Mouse (Mus musculus) limb, embryonic 11.5 days (tissue): ENCODE results near the gene Sspo. TPM values are rescaled to one million over a fixed set of nuclear protein-coding genes. Genes with fewer than 3 reads are reported as not detected.

ENCODE experiments used
- ATAC-seq: fragments of 200-750 bp; cut with Nextera tagmentation; 2 replicates; pipeline ENCODE4 v1.8.0; 2017; ENCODE audit warnings: low read depth; ENCODE audit not compliant: insufficient number of reproducible peaks, low FRiP score, low TSS enrichment
- DNase-seq: peaks from one replicate; pipeline ENCODE4 v3.0.0-alpha.2; 2015; ENCODE audit warnings: low spot score
- H3K27ac ChIP-seq: fragments of 300-500 bp; sonication (generic); replicated peaks from 2 replicates; pipeline ENCODE4 v1.5.1; 2014; ENCODE audit warnings: low read depth, mild to moderate bottlenecking, low read length
- H3K27me3 ChIP-seq: fragments of 300-500 bp; sonication (generic); 2 replicates; pipeline ENCODE4 v1.6.1; 2014; ENCODE audit warnings: mild to moderate bottlenecking, low read length, mixed read lengths; ENCODE audit not compliant: control insufficient read depth, insufficient read depth
- H3K36me3 ChIP-seq: fragments of 300-500 bp; sonication (generic); 2 replicates; pipeline ENCODE4 v1.6.1; 2014; ENCODE audit warnings: mild to moderate bottlenecking, low read length, moderate library complexity, mixed read lengths; ENCODE audit not compliant: control insufficient read depth, insufficient read depth
- H3K4me1 ChIP-seq: fragments of 300-500 bp; sonication (generic); 2 replicates; pipeline ENCODE4 v1.6.1; 2014; ENCODE audit warnings: low read length, mixed read lengths; ENCODE audit not compliant: control insufficient read depth, insufficient read depth
- H3K4me2 ChIP-seq: fragments of 300-500 bp; sonication (generic); 2 replicates; pipeline ENCODE4 v1.6.1; 2014; ENCODE audit warnings: low read depth, mild to moderate bottlenecking, moderate library complexity; ENCODE audit not compliant: severe bottlenecking
- H3K4me3 ChIP-seq: fragments of 300-500 bp; sonication (generic); 2 replicates; pipeline ENCODE4 v1.5.1; 2014; ENCODE audit warnings: low read depth, low read length
- H3K9ac ChIP-seq: fragments of 300-500 bp; sonication (generic); 2 replicates; pipeline ENCODE4 v1.6.1; 2014; ENCODE audit warnings: mild to moderate bottlenecking, low read length
- H3K9me3 ChIP-seq: fragments of 300-500 bp; sonication (generic); 2 replicates; pipeline ENCODE4 v1.6.1; 2016; ENCODE audit warnings: low read length; ENCODE audit not compliant: control insufficient read depth
- WGBS: fragments of 180-500 bp; shearing (Covaris S2); extraction: QIAGEN DNeasy Blood & Tissue Kit; methylation state at CpG from one replicate; pipeline ENCODE4 v1.1.7; 2014; 5-methylcytosine and 5-hydroxymethylcytosine counted together
- polyA plus RNA-seq: library from polyadenylated mRNA; unstranded; fragments of >200 nt; fragmentation: Nextera tagmentation; extraction: Ambion mirVana; gene quantifications from 2 replicates; pipeline ENCODE4 v1.2.1, GENCODE M21; 2014

Gene Sspo
- polyA plus RNA-seq, 1 experiment from 2014 or later: 0.23 TPM

DNA sequence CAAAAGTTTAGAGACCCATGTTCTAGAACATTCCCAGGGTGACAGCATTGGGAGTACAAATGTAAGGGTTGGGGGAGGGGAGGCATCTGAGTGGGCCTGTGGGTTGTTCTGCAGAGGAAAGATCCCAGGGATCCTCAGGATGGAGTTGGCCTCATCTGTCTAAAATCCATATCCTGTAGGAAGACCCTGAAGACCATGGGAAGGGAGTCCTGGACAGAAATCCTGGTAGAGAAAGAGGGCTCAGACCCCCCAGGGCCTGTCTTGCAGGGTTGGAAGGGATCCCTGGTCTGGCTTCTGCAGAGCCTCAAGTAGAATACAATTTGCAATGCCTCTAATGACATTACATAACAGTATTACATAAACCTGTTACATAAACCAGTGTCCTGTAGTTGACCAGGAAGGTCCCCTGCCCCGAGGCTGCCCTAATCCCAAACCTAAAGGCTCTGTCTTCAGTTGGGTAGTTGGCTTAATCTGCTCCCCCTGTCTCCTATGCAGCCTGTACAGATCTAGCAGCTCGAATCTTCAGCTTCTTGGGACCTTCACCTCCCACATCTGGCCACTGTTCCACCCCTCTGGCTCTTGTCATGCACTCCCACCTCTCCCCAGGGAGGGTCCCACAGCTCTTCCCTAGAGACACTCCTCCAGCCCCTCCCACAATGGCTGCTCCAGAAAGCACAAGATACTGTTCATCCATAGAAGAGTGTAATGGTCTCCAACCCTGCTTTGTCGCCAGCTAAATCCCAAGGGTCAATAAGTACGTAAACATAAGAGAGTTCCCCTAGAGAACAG lies 19.1 kb upstream of the Sspo start:
- Histone ChIP-seq H3K27ac (no peak overlapping the region), H3K4me1 (no peaks in the 10 kb centered on the region; the same call in 1 of the 2 replicates), H3K4me3 (no peak overlapping the region), H3K27me3 (no peaks in the 10 kb centered on the region), H3K9me3 (no peaks in the 10 kb centered on the region), H3K36me3 (no peaks in the 10 kb centered on the region), H3K9ac (no peak overlapping the region), H3K4me2 (no peak overlapping the region)
- WGBS: 71% methylated on average over 4 of the region's 4 CpGs
- ATAC-seq (no peak), DNase-seq (no peak)

GRCm38 (mm10) chr6:48430748-48431147 lies 17.3 kb upstream of the Sspo start:
- H3K4me3 ChIP-seq: no peak overlapping the region
- H3K27me3 ChIP-seq: no peaks in the 10 kb centered on the region
- ATAC-seq: no peak
- no peaks in the 10 kb centered on the region for H3K9me3 ChIP-seq
- DNase-seq: no peak
- H3K4me1 ChIP-seq: no peaks in the 10 kb centered on the region; the same call in 1 of the 2 replicates
- 73% methylated on average over 5 of the region's 5 CpGs for WGBS
- H3K9ac ChIP-seq: no peak overlapping the region
- H3K36me3 ChIP-seq: no peaks in the 10 kb centered on the region
- H3K27ac ChIP-seq: no peak overlapping the region
- no peak overlapping the region for H3K4me2 ChIP-seq

- H3K4me2 ChIP-seq: no peak overlapping the region
- H3K36me3 ChIP-seq: no peaks in the 10 kb centered on the region
- peaks cover 3% of the 10 kb centered on the region for H3K4me1 ChIP-seq
- no peak for ATAC-seq
- no peaks in the 10 kb centered on the region for H3K9me3 ChIP-seq
- DNase-seq: no peak
- no peak overlapping the region for H3K4me3 ChIP-seq
- 73% methylated on average over 12 of the region's 12 CpGs for WGBS
- H3K9ac ChIP-seq: no peak overlapping the region
- peaks cover 7% of the 10 kb centered on the region for H3K27me3 ChIP-seq
- no peak overlapping the region for H3K27ac ChIP-seq
Observed at GRCm38 (mm10) chr6:48432893-48433816, 14.9 kb upstream of the Sspo start.

- Histone ChIP-seq H3K27ac (no peak overlapping the region), H3K9ac (no peak overlapping the region), H3K4me1 (peaks cover 16% of the 10 kb centered on the region), H3K27me3 (peaks cover 22% of the 10 kb centered on the region), H3K36me3 (peaks cover 5% of the 10 kb centered on the region), H3K4me3 (no peak overlapping the region), H3K9me3 (no peaks in the 10 kb centered on the region), H3K4me2 (no peak overlapping the region)
- no peak for ATAC-seq
- no peak for DNase-seq
- WGBS: 53% methylated on average over 6 of the region's 6 CpGs
Observed at GRCm38 (mm10) chr6:48434651-48435050, 13.4 kb upstream of the Sspo start.

- DNase-seq (no peak), ATAC-seq (no peak)
- Histone ChIP-seq H3K4me2 (no peak overlapping the region), H3K9me3 (no peaks in the 10 kb centered on the region), H3K9ac (no peak overlapping the region), H3K36me3 (peaks cover 5% of the 10 kb centered on the region), H3K4me3 (no peak overlapping the region), H3K27ac (no peak overlapping the region), H3K27me3 (peaks cover 26% of the 10 kb centered on the region), H3K4me1 (peaks cover 18% of the 10 kb centered on the region)
- 48% methylated on average over 5 of the region's 5 CpGs for WGBS
Observed at GRCm38 (mm10) chr6:48435111-48435510, 12.9 kb upstream of the Sspo start.

- Histone ChIP-seq H3K9ac (no peak overlapping the region), H3K27ac (no peak overlapping the region), H3K4me3 (no peak overlapping the region), H3K4me1 (peaks cover 21% of the 10 kb centered on the region), H3K27me3 (peaks cover 26% of the 10 kb centered on the region), H3K9me3 (no peaks in the 10 kb centered on the region), H3K36me3 (peaks cover 5% of the 10 kb centered on the region), H3K4me2 (no peak overlapping the region)
- no peak for ATAC-seq
- WGBS: 79% methylated on average over 5 of the region's 5 CpGs
- no peak for DNase-seq
Observed at GRCm38 (mm10) chr6:48435706-48436349, 12.2 kb upstream of the Sspo start.

GRCm38 (mm10) chr6:48437679-48438376 lies 10.2 kb upstream of the Sspo start:
- peak overlapping the region; percentile 31; the same call in 1 of the 2 replicates for H3K4me2 ChIP-seq
- H3K27ac ChIP-seq: no peak overlapping the region
- 0 out of 2 replicates have a peak overlapping the region, but pooled peaks have one; percentile 6 for H3K4me3 ChIP-seq
- H3K36me3 ChIP-seq: peaks cover 7% of the 10 kb centered on the region
- 0 out of 2 replicates have a peak overlapping the region, but pooled peaks have one; percentile 22 for H3K9ac ChIP-seq
- WGBS: 23% methylated on average over 35 of the region's 35 CpGs
- no peaks in the 10 kb centered on the region for H3K9me3 ChIP-seq
- ATAC-seq (no peak), DNase-seq (peak; percentile 43)
- peaks cover 25% of the 10 kb centered on the region for H3K4me1 ChIP-seq
- H3K27me3 ChIP-seq: peaks cover 26% of the 10 kb centered on the region
